Mouse (Mus musculus): Measurements from ENCODE around the gene 4930522H14Rik.
A peak's percentile ranks its signal among the peaks of the same experiment; 100 is the strongest.

The 4930522H14Rik gene

DNA sequence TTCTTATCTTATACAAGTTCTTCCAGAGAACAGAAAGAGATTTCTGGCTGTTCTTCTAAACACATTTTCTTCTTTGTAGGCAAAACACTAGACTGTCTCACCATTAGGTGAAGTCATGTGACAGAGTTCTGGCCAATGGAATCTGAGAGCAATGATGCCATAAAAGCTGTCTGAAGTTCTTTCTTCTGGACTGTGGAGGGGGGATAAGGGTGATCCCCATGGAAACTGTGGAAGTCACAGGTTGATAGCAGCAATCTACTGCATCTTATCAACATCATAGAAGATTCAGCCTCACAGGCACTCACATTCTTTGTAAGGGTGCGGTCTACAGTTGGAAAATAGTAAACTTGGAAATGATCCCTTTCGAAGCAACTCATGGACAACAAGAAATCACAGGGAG lies at the start of gene 4930522H14Rik:
TSS of gene 4930522H14Rik (minus strand) at position 187 of the 400 bp plus-strand sequence.
- no peak for DNase-seq

DNA sequence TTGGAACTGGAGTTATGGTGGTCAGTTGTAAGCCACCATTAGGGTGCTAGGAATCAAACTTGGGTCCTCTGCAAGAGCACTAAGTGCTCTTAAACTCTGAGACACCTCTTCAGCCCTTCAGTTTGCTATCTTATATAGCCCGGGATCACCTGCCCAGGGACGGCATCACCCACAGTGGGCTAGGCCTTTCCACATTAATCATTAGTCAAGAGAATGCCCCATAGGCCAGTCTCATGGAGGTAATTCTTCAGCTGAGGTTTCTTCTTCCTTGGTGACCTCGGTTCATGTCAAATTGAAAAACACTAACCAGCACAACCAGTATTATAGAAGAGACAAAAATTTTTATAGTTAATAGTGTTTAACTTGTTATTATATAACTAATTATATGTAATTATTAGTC lies 47.3 kb upstream of the 4930522H14Rik start:
- no peak for DNase-seq

DNA sequence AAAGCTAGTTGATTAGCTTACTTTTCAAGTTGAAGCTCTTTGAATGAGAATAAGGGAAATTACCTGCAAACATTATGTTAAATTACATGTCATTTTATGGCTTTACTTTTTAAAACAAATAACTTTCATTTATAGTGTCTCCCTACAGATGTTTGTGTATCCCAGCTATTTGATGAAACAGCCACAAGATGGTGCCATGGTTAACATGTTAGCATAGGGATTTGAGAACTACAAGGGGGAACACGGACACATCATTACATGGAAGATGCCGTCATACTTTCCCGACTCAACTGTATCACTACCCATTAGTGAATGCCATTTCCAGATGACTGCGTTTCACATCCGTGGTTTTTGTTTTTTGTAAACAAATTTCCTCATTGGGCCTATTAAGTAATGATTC lies 45.8 kb upstream of the 4930522H14Rik start:
- no peak for DNase-seq

DNA sequence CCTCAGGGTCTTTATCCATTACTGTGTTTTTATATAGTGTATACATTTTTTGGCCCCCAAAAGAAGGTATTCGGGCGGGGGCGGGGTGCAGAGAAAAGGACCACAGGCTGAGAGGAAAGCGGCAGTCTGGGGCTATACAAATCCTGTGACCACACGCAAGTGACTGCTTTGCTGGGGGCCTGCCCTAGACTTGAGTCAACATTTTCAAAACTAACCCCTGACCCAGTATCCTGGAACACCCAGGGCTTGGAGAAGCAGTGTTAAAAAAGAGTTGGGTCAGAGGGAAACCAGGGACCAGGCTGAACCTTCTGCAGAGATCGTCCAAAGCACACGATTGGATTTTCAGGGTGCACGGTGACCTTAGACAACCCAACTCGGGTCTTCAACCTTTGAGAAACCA lies 43.7 kb upstream of the 4930522H14Rik start:
- DNase-seq = peak in 1 of 2 experiments; percentile 20

DNA sequence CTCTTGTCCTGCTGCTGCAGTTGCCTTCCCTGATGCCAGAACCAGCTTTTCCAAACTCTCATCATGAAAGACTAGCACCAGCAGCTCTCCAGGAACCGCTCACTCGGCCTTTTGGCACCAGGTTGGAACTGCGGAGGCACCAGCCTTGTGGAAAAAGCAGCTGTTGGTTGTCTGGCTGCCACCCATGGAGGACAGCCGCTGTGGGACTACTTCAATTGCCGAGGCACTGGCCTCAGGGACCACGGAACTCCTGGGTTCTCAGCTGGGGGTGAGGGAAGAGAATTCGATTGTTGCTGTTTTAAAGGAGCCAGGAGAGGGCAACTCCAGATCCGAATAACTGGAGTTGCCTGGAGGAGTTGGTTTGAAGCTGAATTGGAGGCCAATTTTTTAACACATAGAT lies 43.2 kb upstream of the 4930522H14Rik start:
- peak in 1 of 2 experiments; percentile 46 for DNase-seq

DNA sequence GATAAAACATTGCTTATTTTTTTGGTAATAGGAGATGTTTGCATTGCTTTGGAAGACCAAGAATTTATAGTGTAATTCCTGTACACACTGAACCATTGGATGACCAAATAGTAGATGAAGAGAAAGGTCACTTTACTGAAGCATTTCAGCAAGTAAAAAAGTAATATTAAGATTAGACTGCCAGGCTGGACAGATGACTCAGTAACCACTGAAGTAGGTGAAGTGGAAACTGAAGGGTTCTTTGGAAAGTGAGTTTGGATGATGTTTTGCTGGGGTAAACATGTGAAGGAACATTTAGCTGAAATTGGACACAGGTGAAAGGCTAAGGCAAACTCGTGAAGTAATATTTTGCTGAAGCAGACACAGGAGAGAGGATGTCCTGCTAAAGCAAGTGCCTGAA lies 41.5 kb upstream of the 4930522H14Rik start:
- DNase-seq = no peak

DNA sequence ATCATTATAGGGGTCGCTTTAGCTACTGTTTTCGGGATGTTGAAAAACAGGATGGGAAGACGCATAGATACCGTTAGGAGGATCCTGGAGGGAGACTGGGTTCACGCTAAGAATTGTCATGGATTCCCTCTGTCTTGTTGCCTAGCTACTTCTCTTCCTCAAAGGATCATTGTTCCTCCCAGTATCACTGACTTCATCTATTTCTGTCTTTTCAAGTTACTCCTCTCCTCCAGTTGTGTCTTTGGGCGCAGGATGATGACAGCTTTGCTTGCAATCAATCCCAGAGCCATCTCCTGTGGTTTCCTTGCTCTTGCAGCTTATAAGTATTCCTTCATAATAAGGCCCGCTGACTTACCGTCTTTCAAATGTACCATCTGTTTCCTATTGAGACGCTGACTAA lies 38.3 kb upstream of the 4930522H14Rik start:
- DNase-seq = no peak

DNA sequence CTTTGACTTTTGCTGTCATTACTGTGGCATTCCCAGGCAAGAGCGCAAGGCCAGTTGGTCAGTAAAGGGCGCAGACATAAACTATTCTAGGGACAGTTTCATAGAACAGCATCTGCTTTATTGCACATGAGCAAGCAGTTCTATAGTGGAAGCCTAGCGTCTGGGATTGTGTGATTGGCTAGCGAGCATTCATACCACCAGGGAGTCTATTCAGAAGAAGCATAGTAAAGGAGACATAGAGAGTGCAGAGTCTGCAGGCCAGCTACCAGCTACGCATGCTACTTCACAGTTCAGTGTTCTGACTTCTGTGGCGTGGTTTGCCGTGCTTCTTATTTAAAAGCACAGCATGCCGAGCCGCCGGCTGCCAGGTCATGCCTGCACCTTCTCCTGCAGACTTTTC lies 37.9 kb upstream of the 4930522H14Rik start:
- no peak for DNase-seq

DNA sequence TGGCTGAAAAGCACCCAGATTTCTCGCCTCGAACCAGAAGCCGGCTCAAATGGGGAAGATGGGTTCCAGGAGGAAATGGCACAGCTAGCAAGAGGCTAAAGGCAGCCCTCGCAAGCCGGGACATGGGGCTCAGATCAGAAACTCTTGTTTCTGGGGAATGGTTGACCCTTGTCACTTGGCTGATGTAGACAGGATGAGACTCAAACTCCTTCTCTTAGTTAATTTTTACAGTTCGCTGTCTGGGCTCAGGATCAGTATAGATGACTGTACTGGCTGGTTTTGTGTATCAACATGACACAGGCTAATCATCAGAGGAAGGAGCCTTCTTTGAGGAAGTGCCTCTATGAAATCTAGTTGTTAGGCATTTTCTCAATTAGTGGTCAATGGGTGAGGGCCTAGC lies 33.6 kb upstream of the 4930522H14Rik start:
- no peak for DNase-seq

DNA sequence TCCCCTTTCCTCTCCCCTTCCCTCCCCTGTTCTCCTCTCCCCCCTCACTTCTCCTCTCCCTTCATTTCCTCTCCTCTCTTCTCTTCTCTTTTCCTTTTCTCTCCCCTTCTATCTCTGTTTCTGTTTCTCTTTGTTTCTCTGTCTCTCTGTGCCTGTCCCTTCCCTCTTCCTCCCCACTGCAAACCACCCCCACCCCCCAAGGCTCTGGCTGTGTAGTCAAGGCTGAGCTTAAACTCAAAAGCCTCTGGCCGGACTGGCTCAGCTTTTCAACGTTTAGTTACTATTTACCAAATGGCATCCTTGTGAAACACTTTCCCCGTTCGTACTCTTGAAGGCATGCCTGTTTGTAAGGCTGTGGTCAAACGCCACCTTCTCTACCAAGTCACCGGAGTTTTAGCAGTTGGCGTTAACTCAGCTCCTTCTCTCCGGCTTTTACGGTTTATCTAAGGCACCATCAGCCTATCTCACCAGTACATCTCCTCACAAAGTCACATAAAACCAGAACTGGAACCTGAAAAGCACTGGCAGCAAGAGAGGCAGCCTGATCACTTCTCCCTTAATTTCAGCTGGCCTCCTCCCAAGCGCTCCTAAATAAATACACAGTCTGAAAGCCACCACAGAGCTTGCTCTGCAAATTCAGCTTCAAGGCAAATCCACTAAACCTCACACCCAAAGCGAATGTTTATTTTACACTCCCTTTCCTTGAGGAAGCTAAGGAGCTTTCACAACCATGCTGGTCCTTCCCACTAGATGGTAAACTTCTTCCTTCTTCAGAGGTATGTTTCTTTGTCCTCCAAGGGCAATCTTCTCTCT lies 19.4 kb upstream of the 4930522H14Rik start:
- peak; percentile 29 to 36 for DNase-seq

DNA sequence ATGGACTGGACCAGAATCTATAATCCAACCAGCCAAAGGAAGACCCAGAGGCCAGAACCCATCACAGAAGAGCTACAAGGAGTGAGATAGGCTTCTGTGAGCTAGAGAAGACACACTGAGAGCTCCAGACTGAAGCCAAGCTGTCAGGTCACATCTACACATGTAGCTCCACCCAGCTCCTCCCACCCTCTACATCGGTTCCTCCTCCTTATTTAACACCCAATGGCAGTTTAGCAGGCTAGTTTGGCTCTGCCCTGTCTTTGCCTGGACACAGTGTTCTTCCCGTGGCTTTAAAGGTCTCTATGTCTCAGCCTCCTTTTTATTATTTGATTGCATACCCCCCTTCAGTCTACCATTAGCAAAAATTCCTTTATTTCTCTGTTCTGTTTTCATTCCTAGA lies 16.2 kb upstream of the 4930522H14Rik start:
- no peak for DNase-seq

DNA sequence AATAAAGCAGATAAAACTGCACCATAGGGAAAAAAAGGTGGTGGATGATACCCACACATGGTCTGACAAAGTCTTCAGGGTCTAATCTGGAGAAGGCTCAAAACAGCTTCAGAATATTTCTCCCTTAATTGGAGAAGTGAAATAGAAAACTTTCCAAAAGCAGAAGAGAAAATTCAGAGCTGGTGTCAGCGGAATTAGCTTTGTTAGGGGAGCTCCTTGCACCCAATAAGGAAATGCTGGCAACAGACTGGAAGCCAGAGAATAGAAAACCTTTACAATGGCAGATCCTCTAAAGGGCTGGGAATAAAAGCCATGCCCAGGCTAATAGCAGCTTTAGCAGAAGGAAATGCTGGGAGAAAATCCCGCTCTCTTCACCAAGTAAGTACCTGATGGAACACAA lies 15.4 kb upstream of the 4930522H14Rik start:
- DNase-seq = no peak

DNA sequence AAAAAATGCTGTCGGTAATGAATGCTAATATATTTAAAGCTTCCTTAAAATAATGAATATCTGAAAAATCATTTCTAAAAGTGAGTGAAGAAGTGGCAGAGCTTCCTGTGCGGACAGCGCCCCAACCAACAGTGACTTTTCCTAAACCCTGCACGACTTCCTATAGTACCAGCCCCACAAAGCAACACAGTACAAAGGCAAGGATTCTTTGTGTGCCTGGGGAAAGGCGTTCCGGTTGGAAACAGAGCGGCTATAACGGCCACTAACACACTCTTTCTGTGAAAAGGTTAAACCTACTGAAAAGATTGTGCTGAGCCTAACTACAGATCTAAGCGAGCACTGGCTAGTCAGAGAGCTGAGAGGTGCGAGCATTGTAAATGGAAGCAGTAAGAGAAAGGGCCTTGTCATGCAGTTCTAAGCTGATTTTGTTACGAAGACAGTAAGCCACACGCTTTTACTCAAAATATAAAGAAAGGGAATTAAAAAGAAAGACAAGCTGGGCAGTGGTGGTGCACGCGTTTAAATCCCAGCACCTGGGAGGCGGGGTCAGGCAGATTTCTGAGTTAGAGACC lies 766 bp downstream of the 4930522H14Rik start:
- DNase-seq = no peak

DNA sequence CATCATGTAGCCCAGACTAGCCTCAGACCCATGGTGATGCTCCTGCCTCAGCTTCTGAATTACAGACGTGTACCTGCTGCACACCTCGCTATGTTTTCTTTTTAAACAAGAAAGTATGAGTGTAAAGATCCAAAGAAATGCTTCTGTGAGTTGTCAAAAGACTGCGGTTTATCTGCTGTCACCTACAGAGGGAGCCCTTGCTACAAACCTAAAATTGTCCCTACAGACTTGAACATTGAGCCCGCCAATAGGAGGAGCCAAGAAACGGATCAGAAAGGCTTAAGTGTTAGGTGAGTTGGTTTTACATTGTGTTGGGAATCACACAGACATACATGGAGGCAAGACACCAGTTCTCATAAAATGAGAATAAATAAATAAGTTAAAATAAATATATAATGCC lies 26.2 kb downstream of the 4930522H14Rik start:
- peak; percentile 24 to 74 for DNase-seq

DNA sequence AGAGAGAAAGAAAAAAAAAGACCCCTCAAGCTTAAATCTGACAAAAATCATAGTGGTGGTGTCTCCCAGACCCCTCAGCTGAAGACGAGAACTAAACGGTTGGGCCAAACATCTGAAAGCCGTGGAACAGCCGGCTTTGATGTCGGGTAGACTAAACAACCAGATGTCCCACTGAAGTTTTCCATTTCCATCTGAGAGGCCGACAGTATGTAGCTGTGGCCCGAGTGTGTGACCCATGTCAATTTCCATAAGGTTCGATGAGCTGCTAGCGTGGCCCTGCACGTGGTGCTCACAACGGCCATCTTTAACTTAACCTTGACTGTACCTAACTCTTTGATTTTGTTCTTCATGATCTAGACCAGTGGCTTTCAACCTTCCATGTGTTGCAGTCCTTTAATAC lies 32.6 kb downstream of the 4930522H14Rik start:
- DNase-seq = no peak

DNA sequence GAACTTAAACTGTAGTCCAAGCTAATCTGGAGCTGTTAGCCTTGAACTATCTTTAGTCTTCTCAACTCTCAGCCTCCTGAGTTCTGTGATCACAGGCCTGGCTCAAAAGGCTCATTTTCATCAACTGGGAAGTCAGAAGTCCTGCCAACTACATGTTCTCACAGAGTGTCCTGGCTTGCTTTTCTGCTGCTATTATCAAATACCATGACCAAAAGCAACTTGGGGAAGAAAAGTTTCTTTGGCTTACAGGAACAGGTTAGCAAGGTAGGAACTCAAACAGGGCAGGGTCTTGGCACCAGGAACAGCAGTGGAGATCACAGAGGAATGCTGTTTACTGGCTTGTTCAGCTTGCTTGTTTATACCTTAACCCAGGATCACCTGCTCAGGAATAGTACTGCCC lies 37.5 kb downstream of the 4930522H14Rik start:
- no peak for DNase-seq

DNA sequence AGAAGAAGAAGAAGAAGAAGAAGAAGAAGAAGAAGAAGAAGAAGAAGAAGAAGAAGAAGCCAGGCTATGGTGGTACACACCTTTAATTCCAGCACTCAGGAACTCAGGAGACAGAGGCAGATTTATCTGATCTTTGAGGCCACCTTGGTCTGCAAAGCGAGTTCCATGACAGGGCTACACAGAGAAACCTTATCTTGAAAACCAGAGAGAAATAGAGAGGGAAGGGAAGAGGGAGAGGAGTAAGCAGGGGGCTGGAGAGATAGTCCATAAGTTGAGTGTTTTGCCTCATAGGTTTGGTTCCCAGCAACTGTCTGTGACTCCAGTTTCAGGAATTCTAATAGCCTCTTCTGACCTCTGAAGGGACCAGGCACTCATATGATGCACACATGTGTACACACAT lies 42.3 kb downstream of the 4930522H14Rik start:
- DNase-seq = no peak

DNA sequence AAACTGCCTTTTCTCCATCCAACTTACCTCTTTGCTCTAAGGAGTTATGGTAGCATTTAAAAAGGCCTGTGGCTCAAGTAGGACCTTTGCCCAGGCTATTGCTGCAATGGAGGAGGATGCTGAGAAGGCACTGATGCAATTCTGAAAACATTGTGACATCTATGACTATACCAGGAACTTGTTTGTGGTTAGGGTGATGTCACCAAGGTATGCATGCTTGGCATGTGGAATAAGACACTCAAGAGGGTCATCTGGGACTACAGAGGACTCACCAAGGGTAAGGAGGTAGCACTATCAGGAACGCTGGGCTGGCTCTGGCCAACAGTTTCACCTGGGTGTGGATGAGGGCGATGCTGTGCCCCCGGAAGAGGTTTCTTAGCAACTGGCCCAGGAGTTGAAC lies 46.5 kb downstream of the 4930522H14Rik start, which contains the start of gene Rnf11:
TSS of gene Rnf11 (minus strand) at position 108 of the 400 bp plus-strand sequence.
- DNase-seq = peak in 1 of 2 experiments; percentile 20

DNA sequence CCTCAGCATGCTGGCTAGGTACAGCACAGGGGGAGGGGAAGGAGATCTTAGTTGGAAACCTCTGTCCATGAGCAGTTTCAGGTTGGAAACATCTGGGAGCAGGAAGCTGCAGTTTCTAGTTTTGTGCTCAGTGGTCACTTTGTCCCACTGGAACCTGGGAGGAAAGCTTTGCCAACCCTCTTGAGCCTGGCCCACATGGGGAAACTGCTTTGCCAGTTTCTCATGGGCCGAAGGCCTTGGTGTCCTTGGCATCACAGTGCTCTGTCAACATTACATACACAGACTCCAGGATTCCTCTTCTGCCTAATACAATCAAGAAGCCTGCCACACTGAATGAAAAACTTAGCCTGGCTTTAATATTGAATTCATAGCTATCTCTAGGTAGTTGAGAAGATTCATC lies 48.4 kb downstream of the 4930522H14Rik start:
- no peak for DNase-seq

DNA sequence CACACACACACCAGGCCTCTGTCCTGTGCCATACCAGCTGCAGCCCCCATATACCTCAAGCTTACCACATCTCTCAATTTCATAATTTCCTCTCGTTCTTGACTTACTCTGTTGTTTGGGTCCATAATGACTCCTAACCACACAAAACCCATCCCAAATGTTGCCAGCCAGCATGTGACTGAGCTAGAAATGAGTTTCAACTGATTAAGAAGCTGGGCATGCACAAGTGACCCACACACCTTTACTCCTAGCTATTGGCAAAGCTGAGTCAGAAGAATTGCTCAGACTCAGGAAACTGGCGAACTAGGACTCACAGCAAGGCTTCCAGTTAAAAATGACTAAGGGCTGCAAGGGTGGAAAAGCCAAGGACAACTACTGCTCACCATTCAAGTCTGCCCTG lies 49.7 kb downstream of the 4930522H14Rik start:
- no peak for DNase-seq

DNA sequence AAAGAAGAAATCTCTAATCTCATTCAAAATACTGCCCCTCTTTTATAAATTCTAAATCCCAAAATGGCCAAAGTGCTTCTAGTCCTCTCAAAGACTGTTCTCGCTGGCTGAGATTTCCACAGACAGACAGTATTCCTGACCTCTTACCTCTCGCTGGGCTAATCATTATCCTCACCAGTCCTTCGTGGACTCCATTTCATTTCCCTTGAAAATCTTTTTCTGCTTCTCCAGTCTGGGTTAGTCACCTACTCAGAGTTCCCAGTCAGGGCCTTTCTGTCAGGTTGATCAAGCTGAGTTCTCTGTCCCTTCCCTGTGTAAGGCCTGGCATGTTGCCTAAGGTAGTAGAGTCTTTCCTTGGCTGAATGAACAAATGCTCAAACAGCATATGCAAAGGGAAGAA lies 53.6 kb downstream of the 4930522H14Rik start:
- no peak for DNase-seq

DNA sequence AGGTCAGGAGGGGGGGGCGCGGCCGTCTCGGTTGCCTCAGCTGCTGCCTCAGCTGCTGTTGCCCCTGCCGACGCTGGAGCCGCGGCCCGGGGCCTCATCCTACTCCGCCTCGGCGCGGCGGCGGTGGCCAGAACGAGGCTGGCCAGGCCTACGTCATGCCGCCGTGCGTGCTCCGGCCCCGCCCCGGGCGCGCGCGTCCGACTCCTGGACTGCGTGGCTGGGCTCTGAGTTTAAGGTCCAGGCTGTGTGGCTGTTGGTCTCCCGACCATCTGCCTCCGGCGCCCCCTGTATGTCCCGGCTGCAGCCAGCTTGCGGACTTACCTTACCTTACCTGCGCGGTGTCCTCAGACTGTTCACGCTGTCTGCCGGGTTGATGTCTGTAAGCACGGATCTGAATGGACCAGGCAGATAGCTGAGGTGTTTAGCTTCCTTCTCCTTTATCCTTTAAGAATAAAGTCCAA lies 54.5 kb downstream of the 4930522H14Rik start:
- DNase-seq = peak; percentile 94 to 96

DNA sequence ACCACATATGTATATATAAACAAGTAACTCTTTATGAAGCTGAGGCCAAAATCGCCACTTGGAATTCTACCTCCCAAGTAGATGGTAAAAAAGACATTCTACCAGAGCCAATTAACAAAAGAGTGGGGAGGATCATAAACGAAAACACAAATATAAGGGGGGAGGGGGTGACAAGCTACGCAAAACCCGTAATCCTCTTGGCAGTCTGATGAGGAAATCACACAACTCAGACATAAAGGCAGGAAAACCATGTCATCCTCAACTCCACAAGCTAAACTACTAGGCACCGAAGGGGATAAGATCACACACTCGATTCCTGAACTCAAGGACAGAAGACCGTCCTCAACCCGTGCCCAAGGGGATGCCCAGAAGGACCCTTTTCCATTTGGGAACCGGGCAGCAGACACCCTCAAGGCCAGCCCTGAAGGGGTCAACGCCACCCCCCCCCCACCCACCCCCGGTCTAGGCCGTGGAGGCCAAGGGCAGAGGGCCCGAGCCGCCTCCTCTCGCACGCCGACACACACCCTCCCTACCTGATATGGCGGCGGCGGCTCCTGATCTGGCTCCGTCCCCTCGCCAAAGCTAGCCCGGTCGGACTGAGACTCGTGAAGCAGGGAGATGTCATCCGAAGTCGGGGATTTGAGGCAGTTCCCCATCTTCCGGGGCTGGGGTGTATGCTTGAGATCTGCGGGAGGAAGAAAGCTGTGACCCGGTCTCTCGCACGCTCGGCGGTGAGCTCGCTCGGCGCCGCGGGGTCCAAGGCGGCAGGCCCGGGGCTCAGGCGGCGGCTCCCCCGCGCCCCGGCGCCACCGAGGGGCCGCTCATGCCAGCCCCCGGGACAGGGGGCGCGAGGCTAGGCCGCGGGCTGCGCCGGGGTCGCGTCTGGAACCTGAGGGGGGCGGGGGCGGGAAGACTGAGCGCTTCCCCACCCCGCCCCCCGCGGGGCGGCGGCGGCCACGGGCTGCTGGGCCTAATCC lies 55.2 kb downstream of the 4930522H14Rik start:
- DNase-seq = peak in 1 of 2 experiments; percentile 65

Measured in lung, postnatal 4 days (tissue).